Mouse (Mus musculus): ENCODE results near the gene Kpna6. TPM values are rescaled to one million over a fixed set of nuclear protein-coding genes. Genes with fewer than 3 reads are reported as not detected.

The Kpna6 gene
- polyA plus RNA-seq, 1 experiment from 2014 or later, result 8.3 TPM

DNA sequence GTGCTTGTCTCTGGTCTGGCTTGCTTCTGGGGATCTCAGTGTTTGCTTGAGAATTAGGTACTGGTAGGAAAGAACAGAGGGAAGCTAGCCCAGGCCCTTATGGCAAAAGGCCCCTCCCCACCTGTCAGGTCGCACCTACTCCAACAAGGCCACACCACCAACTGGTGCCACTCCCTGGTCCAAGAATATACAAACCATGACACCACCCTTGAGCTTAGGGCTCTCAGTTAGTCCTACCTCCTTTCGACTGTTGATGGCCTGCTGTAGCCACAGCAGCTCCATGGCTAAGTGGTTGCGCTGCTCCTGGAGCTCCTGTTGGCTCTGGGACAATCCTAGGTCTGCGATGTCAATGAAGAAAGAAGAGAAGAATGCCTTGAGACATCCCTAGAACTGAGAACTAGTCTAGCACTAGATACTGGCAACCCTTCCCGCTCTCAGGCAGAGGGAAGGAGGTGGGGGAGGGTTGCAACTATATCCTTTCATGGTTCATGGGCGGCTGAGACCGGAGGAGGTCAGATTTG, 55.4 kb downstream of the Kpna6 start:
- WGBS, result 93% methylated on average over 7 of the region's 7 CpGs
- TF ChIP-seq CTCF (IDR thresholded peaks at IDR 0.05; ENCODE audit: low read depth), result no peak
- peaks cover 10% of the 10 kb centered on the region; the same call in 1 of the 2 replicates for H3K36me3 ChIP-seq (ENCODE audit: control insufficient read depth, insufficient read depth)
- no peaks in the 10 kb centered on the region for H3K9me3 ChIP-seq (ENCODE audit: control insufficient read depth)
- no peak overlapping the region for H3K9ac ChIP-seq (ENCODE audit: low read depth, low read length)
- H3K4me3 ChIP-seq (ENCODE audit: low read depth, low read length), result no peak overlapping the region
- ATAC-seq, result no peak
- no peaks in the 10 kb centered on the region for H3K27me3 ChIP-seq (replicated peaks; ENCODE audit: control insufficient read depth, insufficient read depth, low read length)
- H3K4me2 ChIP-seq (replicated peaks; ENCODE audit: low read depth), result no peak overlapping the region
- no peak overlapping the region for H3K27ac ChIP-seq (ENCODE audit: low read depth, low read length)
- H3K4me1 ChIP-seq (replicated peaks; ENCODE audit: control insufficient read depth, insufficient read depth, low read length), result peaks cover 6% of the 10 kb centered on the region

DNA sequence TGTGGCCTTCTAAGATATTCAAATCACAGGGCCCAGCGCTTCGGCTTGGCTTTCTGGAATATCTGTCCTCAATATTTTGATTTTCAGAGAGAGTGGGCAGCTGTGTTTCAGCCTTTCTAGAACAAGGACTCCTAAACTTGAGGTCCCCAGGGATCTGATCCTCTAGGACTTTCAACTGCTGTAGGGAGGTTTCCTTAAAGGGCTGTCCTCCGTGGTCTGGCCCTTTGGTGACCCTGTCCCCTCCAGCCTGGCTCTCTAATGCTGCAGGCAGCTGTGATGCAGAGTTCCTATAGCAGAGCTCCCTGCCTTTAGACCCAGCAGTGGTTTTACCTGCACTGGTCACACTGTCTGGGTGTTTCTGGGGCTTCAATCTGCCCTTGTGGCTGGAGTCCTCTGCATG, 55.9 kb downstream of the Kpna6 start:
- no peak for TF ChIP-seq CTCF (IDR thresholded peaks at IDR 0.05; ENCODE audit: low read depth)
- ATAC-seq, result no peak
- no peak overlapping the region for H3K4me3 ChIP-seq (ENCODE audit: low read depth, low read length)
- no peak overlapping the region for H3K27ac ChIP-seq (ENCODE audit: low read depth, low read length)
- no peaks in the 10 kb centered on the region for H3K9me3 ChIP-seq (ENCODE audit: control insufficient read depth)
- H3K4me2 ChIP-seq (replicated peaks; ENCODE audit: low read depth), result no peak overlapping the region
- no peaks in the 10 kb centered on the region for H3K27me3 ChIP-seq (replicated peaks; ENCODE audit: control insufficient read depth, insufficient read depth, low read length)
- peaks cover 6% of the 10 kb centered on the region for H3K4me1 ChIP-seq (replicated peaks; ENCODE audit: control insufficient read depth, insufficient read depth, low read length)
- H3K9ac ChIP-seq (ENCODE audit: low read depth, low read length), result no peak overlapping the region
- peaks cover 10% of the 10 kb centered on the region; the same call in 1 of the 2 replicates for H3K36me3 ChIP-seq (ENCODE audit: control insufficient read depth, insufficient read depth)
- 81% methylated on average over 3 of the region's 3 CpGs for WGBS

DNA sequence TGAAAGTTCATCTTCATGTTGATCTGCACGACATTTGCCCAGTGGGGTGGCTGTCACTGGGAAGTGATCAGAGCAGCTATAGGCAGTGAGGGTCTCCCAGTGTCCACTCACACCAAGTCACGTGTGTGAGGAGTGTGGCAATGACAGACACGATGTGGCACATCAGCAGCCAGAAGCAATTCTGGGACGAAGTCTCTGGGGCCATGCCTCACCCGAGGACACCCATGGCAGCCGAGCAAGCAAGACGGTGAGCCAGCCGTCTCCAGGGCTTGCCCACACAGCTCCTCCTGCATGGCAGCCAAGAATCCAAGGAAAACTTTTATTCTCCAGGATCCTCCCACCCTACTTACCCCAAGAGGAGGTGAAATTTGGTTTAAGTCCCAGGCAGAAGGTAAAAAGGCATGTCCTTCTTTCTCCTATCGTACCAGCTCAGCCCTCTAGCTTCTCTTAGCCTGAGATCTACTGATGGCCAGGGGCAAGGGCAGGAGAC, 56.7 kb downstream of the Kpna6 start:
- no peak overlapping the region for H3K9ac ChIP-seq (ENCODE audit: low read depth, low read length)
- H3K4me2 ChIP-seq (replicated peaks; ENCODE audit: low read depth), result no peak overlapping the region
- TF ChIP-seq CTCF (IDR thresholded peaks at IDR 0.05; ENCODE audit: low read depth), result no peak
- peaks cover 10% of the 10 kb centered on the region; the same call in 1 of the 2 replicates for H3K36me3 ChIP-seq (ENCODE audit: control insufficient read depth, insufficient read depth)
- H3K4me3 ChIP-seq (ENCODE audit: low read depth, low read length), result no peak overlapping the region
- no peak for ATAC-seq
- no peak overlapping the region for H3K27ac ChIP-seq (ENCODE audit: low read depth, low read length)
- H3K4me1 ChIP-seq (replicated peaks; ENCODE audit: control insufficient read depth, insufficient read depth, low read length), result peaks cover 6% of the 10 kb centered on the region
- WGBS, result 91% methylated on average over 9 of the region's 9 CpGs
- H3K27me3 ChIP-seq (replicated peaks; ENCODE audit: control insufficient read depth, insufficient read depth, low read length), result no peaks in the 10 kb centered on the region
- H3K9me3 ChIP-seq (ENCODE audit: control insufficient read depth), result no peaks in the 10 kb centered on the region

DNA sequence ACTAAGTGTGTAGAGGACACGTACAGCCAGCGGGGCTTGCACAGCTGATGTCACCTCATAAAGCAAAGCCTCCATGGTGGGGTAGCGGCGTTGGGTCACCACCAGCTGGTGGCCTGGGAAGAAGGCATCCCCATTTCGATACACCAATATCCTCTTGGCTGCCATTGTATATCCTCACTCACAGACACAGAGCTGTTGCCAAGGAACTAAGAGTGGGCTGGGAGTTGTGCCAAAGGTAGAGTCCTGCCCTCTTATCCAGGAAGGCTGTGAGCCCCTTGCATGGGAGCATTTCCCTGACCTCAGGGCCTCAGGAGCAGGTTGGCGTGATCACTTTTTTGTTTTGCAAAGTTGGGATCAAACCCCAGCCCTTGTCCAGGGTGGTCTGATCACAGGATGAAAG, 58.5 kb downstream of the Kpna6 start, which contains the start of gene Dcdc2b:
Gene Dcdc2b, minus strand, starts transcription at position 165 of the 400 bp plus-strand sequence.
- Histone ChIP-seq H3K9ac (ENCODE audit: low read depth, low read length) (no peak within 1 kb of the TSS), H3K4me3 (ENCODE audit: low read depth, low read length) (no peak within 1 kb of the TSS), H3K27me3 (replicated peaks; ENCODE audit: control insufficient read depth, insufficient read depth, low read length) (no peaks in the 10 kb centered on the region), H3K36me3 (ENCODE audit: control insufficient read depth, insufficient read depth) (peaks cover 18% of the 10 kb centered on the region; the same call in 1 of the 2 replicates), H3K4me2 (replicated peaks; ENCODE audit: low read depth) (no peak within 1 kb of the TSS), H3K27ac (ENCODE audit: low read depth, low read length) (no peak within 1 kb of the TSS), H3K9me3 (ENCODE audit: control insufficient read depth) (no peaks in the 10 kb centered on the region), H3K4me1 (replicated peaks; ENCODE audit: control insufficient read depth, insufficient read depth, low read length) (peaks cover 6% of the 10 kb centered on the region)
- 77% methylated on average over 6 of the region's 6 CpGs for WGBS
- ATAC-seq, result no peak
- TF ChIP-seq CTCF (IDR thresholded peaks at IDR 0.05; ENCODE audit: low read depth), result no peak

DNA sequence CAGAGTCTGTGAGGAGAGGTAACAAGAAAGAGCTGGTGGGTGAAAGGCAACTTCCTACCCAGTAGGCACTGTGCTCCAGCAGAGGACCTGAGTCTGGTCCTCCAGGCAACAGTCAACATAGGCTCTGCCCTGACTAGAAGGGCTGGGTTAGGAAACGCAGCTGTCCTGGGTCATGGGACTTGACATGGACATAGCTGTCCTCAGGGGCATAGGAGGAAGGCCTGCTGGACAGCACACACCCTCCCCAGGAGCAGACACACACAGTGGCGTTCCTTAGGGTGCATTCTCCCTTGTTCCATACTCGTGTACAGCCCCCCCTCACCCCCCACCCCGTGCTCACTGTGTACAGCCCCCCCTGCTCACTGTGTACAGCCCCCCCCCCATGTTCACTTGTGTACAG, 62.1 kb downstream of the Kpna6 start:
- 58% methylated on average over 4 of the region's 4 CpGs for WGBS
- H3K4me3 ChIP-seq (ENCODE audit: low read depth, low read length), result no peak overlapping the region
- no peaks in the 10 kb centered on the region for H3K27me3 ChIP-seq (replicated peaks; ENCODE audit: control insufficient read depth, insufficient read depth, low read length)
- H3K36me3 ChIP-seq (ENCODE audit: control insufficient read depth, insufficient read depth), result peaks cover 34% of the 10 kb centered on the region
- H3K9ac ChIP-seq (ENCODE audit: low read depth, low read length), result no peak overlapping the region
- H3K9me3 ChIP-seq (ENCODE audit: control insufficient read depth), result no peaks in the 10 kb centered on the region
- no peaks in the 10 kb centered on the region for H3K4me1 ChIP-seq (replicated peaks; ENCODE audit: control insufficient read depth, insufficient read depth, low read length)
- no peak overlapping the region for H3K27ac ChIP-seq (ENCODE audit: low read depth, low read length)
- no peak for TF ChIP-seq CTCF (IDR thresholded peaks at IDR 0.05; ENCODE audit: low read depth)
- no peak for ATAC-seq
- no peak overlapping the region for H3K4me2 ChIP-seq (replicated peaks; ENCODE audit: low read depth)

DNA sequence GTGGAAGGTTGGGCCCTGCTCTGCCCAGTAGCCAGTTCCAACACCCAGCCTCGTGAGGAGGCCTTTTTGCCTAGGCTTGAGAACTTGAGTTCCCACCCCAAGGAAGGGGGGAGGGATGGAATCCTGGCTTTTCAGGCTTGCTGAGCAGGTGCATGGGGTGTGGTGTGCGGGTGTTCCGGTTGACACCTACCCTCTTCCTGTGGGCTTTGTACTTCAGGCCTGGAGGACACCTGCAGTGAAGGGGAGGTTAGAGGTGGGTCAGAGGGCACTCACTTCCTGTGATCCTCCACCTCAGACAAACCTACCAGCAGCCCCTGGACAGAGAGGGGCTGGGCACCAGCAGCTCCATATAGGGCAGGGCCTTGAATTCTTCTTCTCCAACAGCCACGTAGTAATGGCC, 62.5 kb downstream of the Kpna6 start:
- Histone ChIP-seq H3K9me3 (ENCODE audit: control insufficient read depth) (no peaks in the 10 kb centered on the region), H3K4me2 (replicated peaks; ENCODE audit: low read depth) (no peak overlapping the region), H3K4me1 (replicated peaks; ENCODE audit: control insufficient read depth, insufficient read depth, low read length) (no peaks in the 10 kb centered on the region), H3K4me3 (ENCODE audit: low read depth, low read length) (no peak overlapping the region), H3K27ac (ENCODE audit: low read depth, low read length) (no peak overlapping the region), H3K27me3 (replicated peaks; ENCODE audit: control insufficient read depth, insufficient read depth, low read length) (no peaks in the 10 kb centered on the region), H3K36me3 (ENCODE audit: control insufficient read depth, insufficient read depth) (peaks cover 38% of the 10 kb centered on the region), H3K9ac (ENCODE audit: low read depth, low read length) (no peak overlapping the region)
- WGBS, result 67% methylated on average over 4 of the region's 4 CpGs
- no peak for TF ChIP-seq CTCF (IDR thresholded peaks at IDR 0.05; ENCODE audit: low read depth)
- no peak for ATAC-seq

Measured in intestine, postnatal 0 days (tissue).